Mouse (Mus musculus) small intestine, adult 2 months (tissue): ENCODE results near the gene Snrpg.

Experiments used
- CTCF ChIP-seq: fragments of 200-500 bp; IDR thresholded peaks from 2 replicates; pipeline ENCODE4 v1.5.1; 2012; ENCODE audit warnings: low read depth, mild to moderate bottlenecking, control low read depth, inconsistent platforms, low read length, moderate library complexity, mixed read lengths; ENCODE audit not compliant: insufficient replicate concordance, insufficient read length; ENCODE audit errors: extremely low read depth
- POLR2A ChIP-seq: fragments of 200-500 bp; IDR thresholded peaks from 2 replicates; pipeline ENCODE4 v1.6.1; 2012; ENCODE audit warnings: low read depth, mild to moderate bottlenecking, control low read depth, inconsistent platforms, low read length, moderate library complexity

GRCm38 (mm10) chr6:86404100-86404861, 33.2 kb downstream of the Snrpg start, which contains the start of gene Tia1:
- TF ChIP-seq CTCF = no peak
- peak; percentile 46 for TF ChIP-seq POLR2A
